Mouse (Mus musculus) stomach, postnatal 0 days (tissue): ENCODE measurements at regions not wholly inside any gene's neighbourhood (a gene's known extent, or its start where the extent isn't known, plus 50 kb on each side); places are given as distances from the start of the nearest gene placed in this dataset.

Source experiments
- ATAC-seq: fragments of 200-750 bp; cut with Nextera tagmentation; 2 replicates; pipeline ENCODE4 v1.8.0; 2017; ENCODE audit not compliant: low FRiP score, low TSS enrichment
- DNase-seq: peaks from one replicate; pipeline ENCODE4 v3.0.0-alpha.2; 2016; ENCODE audit warnings: low spot score
- H3K27ac ChIP-seq: fragments of 300-500 bp; sonication (generic); replicated peaks from 2 replicates; pipeline ENCODE4 v1.5.1; 2014; ENCODE audit warnings: mild to moderate bottlenecking, control low read depth
- H3K27me3 ChIP-seq: fragments of 300-500 bp; sonication (generic); 2 replicates; pipeline ENCODE4 v1.6.1; 2014; ENCODE audit warnings: low read length; ENCODE audit not compliant: control insufficient read depth, insufficient read depth
- H3K36me3 ChIP-seq: fragments of 300-500 bp; sonication (generic); 2 replicates; pipeline ENCODE4 v1.6.1; 2014; ENCODE audit warnings: low read length, mixed read lengths; ENCODE audit not compliant: control insufficient read depth, insufficient read depth
- H3K4me1 ChIP-seq: fragments of 300-500 bp; sonication (generic); replicated peaks from 2 replicates; pipeline ENCODE4 v1.6.1; 2014; ENCODE audit warnings: antibody characterized with exemption; ENCODE audit not compliant: control insufficient read depth, insufficient read depth
- H3K4me2 ChIP-seq: fragments of 300-500 bp; sonication (generic); replicated peaks from 2 replicates; pipeline ENCODE4 v1.6.1; 2014; ENCODE audit warnings: low read depth, mild to moderate bottlenecking, control low read depth, moderate library complexity
- H3K4me3 ChIP-seq: fragments of 300-500 bp; sonication (generic); 2 replicates; pipeline ENCODE4 v1.5.1; 2014; ENCODE audit warnings: low read depth, low read length, control low read depth
- H3K9ac ChIP-seq: fragments of 300-500 bp; sonication (generic); 2 replicates; pipeline ENCODE4 v1.6.1; 2014; ENCODE audit warnings: mild to moderate bottlenecking, low read length, control low read depth, mixed read lengths
- H3K9me3 ChIP-seq: fragments of 300-500 bp; sonication (generic); 2 replicates; pipeline ENCODE4 v1.6.1; 2016; ENCODE audit warnings: low read length; ENCODE audit not compliant: control insufficient read depth
- CTCF ChIP-seq: IDR thresholded peaks from 2 replicates; pipeline ENCODE4 v1.5.1; 2016; ENCODE audit warnings: antibody characterized with exemption, low read depth, mild to moderate bottlenecking, moderate library complexity
- EP300 ChIP-seq: optimal IDR thresholded peaks from 2 replicates; pipeline ENCODE3; 2016; ENCODE audit warnings: antibody characterized with exemption
- WGBS: fragments of 180-500 bp; shearing (Covaris S2); extraction: QIAGEN DNeasy Blood & Tissue Kit; methylation state at CpG from one replicate; pipeline ENCODE4 v1.1.7; 2014; 5-methylcytosine and 5-hydroxymethylcytosine counted together

DNA sequence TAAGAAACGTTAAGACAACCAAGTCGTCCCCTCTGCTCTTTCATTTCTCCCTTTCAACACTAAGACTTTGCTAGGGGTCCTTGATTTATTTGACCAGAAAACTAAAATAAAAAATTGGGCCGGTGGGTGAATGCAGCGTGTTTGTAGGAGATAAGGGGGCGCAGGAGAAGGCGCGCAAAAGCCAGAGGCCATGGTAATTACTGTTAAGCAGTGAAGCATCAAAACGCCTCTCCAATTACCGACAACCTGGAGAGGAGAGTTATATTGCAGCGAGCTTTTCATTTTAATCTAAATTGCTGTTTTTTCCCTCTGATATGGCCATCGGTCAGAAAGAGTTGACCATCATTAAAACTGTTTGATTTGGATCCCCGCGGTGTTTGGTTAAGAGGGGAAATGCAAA lies 168.9 kb downstream of the Foxa2 start:
- Histone ChIP-seq H3K4me1 (peaks cover 6% of the 10 kb centered on the region; the same call in 1 of the 2 replicates), H3K27ac (no peak overlapping the region), H3K27me3 (no peaks in the 10 kb centered on the region), H3K4me3 (no peak overlapping the region), H3K36me3 (no peaks in the 10 kb centered on the region), H3K9me3 (no peaks in the 10 kb centered on the region), H3K4me2 (no peak overlapping the region), H3K9ac (no peak overlapping the region)
- ATAC-seq = no peak
- WGBS = 46% methylated on average over 13 of the region's 13 CpGs
- no peak for DNase-seq
- no peak for TF ChIP-seq CTCF
- no peak for TF ChIP-seq EP300

DNA sequence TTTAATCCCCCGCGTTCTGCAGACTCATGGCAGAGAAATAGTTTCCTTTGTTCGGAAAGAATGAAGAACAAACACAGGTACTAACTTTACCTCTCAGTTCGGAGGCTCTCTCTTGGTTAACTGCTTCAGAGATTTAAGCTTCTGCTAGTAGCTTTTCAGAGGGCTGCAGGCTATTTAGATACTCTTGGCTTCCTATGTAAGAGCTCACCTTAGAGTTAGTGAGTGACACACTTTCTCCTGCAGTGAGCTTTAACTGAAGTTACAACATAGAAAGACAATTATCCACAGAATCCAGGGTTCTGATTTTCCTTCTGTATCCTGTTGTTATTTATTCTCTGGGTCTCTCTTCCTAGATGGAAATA lies 169.2 kb downstream of the Foxa2 start:
- Histone ChIP-seq H3K9me3 (no peaks in the 10 kb centered on the region), H3K4me1 (peaks cover 6% of the 10 kb centered on the region; the same call in 1 of the 2 replicates), H3K9ac (no peak overlapping the region), H3K4me3 (peak overlapping the region; percentile 38), H3K4me2 (peak overlapping the region; percentile 65), H3K27ac (no peak overlapping the region), H3K36me3 (no peaks in the 10 kb centered on the region), H3K27me3 (no peaks in the 10 kb centered on the region)
- no peak for DNase-seq
- TF ChIP-seq CTCF (no peak), EP300 (no peak)
- 7% methylated on average over 4 of the region's 4 CpGs for WGBS
- no peak for ATAC-seq

DNA sequence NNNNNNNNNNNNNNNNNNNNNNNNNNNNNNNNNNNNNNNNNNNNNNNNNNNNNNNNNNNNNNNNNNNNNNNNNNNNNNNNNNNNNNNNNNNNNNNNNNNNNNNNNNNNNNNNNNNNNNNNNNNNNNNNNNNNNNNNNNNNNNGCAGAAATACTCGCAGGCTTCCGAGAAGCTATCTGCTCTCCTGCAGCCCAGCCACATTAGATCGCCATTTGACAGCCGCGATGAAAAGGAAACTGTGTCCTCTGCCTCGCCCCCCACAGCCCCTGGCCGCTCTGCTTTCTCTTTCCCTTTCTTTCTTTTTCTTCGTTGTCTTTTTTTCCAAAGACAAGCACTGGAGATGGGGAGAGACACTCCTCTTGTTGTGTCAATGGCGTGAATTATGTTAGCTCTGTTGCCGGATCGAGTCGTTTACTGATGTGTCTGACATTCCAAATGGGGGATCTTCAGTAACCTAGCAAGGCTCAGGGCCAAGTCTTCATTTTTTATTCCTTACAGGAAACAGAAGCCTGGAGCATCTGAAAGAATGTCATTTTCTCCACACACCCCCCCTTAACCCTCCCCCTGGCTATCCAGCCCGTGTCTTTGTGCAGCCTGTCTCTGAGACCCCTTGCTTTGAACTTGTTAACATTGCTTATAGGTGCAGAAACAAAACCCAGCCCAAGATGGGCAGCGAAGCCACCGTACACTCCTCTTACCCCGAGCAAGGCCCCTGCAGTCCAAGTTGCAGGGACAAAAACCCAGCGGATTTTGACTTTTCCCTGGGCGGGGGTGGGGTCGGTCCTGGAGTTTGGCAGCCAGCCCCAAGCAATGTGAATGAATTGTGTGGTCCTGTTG lies 169.8 kb downstream of the Foxa2 start:
- peaks cover 6% of the 10 kb centered on the region; the same call in 1 of the 2 replicates for H3K4me1 ChIP-seq
- DNase-seq = peak; percentile 17
- WGBS = 2% methylated on average over 19 of the region's 19 CpGs
- no peaks in the 10 kb centered on the region for H3K27me3 ChIP-seq
- H3K36me3 ChIP-seq = no peaks in the 10 kb centered on the region
- no peak overlapping the region for H3K27ac ChIP-seq
- ATAC-seq = no peak
- no peaks in the 10 kb centered on the region for H3K9me3 ChIP-seq
- TF ChIP-seq CTCF (no peak), EP300 (no peak)
- H3K4me2 ChIP-seq = peak overlapping the region; percentile 65
- peak overlapping the region; percentile 38 for H3K4me3 ChIP-seq
- 0 out of 2 replicates have a peak overlapping the region, but pooled peaks have one; percentile 35 for H3K9ac ChIP-seq

DNA sequence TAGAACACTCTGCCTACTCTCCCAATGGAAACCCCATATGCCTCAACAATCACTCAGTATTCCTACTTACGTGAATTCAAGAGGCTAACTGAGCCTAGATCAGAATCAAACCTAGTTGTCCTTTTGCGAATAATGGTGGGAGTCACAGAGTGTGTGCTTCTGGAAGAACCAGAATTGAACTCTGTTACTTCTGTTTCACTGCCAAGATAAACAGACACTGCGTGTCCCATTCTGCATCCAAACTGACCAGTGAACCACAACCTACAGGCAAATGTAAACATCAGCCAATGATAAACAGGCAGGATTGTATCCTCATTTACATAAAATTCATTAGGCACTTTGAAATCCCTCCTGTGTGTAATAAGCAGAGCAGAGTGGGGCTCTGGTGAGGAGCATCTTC lies 173.8 kb downstream of the Foxa2 start:
- no peak overlapping the region for H3K4me3 ChIP-seq
- H3K36me3 ChIP-seq = no peaks in the 10 kb centered on the region
- H3K4me2 ChIP-seq = no peak overlapping the region
- H3K27me3 ChIP-seq = no peaks in the 10 kb centered on the region
- H3K9me3 ChIP-seq = no peaks in the 10 kb centered on the region
- no peak overlapping the region for H3K27ac ChIP-seq
- DNase-seq (no peak), ATAC-seq (no peak)
- 78% methylated on average over 3 of the region's 3 CpGs for WGBS
- peaks cover 6% of the 10 kb centered on the region; the same call in 1 of the 2 replicates for H3K4me1 ChIP-seq
- TF ChIP-seq CTCF (no peak), EP300 (no peak)
- H3K9ac ChIP-seq = no peak overlapping the region

DNA sequence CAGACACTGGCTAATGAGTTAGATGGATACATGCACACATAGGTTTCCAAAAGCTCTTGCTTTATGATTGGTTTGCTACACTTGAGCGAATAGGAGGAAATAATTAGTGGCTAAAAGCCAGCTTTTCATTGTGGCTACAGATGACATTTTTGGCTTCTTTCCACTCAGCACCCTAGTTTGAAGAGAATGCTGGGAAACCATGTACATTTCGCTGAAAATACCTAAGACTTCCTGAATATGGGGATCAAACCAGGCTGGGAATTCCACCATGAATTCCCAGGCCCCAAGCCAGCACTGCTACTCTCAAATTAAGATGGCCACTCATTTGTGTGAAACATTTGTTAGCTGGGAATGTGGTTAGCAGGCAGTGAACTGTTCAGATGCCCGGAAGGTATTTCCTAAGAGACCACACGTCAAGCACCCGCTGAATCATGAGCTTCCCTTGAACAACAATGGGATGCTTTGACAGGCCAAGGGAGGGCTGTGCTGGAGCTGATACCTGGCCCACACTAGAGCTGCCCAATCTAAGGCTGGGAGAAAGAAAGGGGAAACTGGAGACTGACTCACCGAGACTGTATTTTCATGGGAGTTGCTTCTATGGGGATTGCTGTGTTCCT lies 195.5 kb downstream of the Foxa2 start:
- TF ChIP-seq EP300 (no peak), CTCF (no peak)
- no peak for DNase-seq
- H3K36me3 ChIP-seq = no peaks in the 10 kb centered on the region
- H3K27me3 ChIP-seq = no peaks in the 10 kb centered on the region
- ATAC-seq = no peak
- H3K9me3 ChIP-seq = no peaks in the 10 kb centered on the region
- H3K27ac ChIP-seq = no peak overlapping the region
- no peak overlapping the region for H3K9ac ChIP-seq
- 83% methylated on average over 6 of the region's 6 CpGs for WGBS
- no peaks in the 10 kb centered on the region for H3K4me1 ChIP-seq
- no peak overlapping the region for H3K4me2 ChIP-seq
- H3K4me3 ChIP-seq = no peak overlapping the region
